Mouse (Mus musculus): ENCODE results near the gene Scly. TPM values are rescaled to one million over a fixed set of nuclear protein-coding genes. Genes with fewer than 3 reads are reported as not detected.

Scly gene
- polyA plus RNA-seq, 1 experiment from 2014 or later = 23.7 TPM

GRCm38 (mm10) chr1:91299026-91299706 is 1.0 kb downstream of the Scly start:
- H3K4me3 ChIP-seq (replicated peaks; ENCODE audit: low read depth, low read length) = peak overlapping the region; percentile 63
- ATAC-seq (replicated peaks; ENCODE audit: low FRiP score, low read depth) (no peak), DNase-seq (ENCODE audit: low spot score) (no peak)
- 0 out of 2 replicates have a peak, but pooled peaks cover 2% of the 10 kb centered on the region for H3K36me3 ChIP-seq (ENCODE audit: insufficient read depth, low read length)
- peak overlapping the region; percentile 47; the same call in 1 of the 2 replicates for H3K27ac ChIP-seq
- WGBS = 78% methylated on average over 13 of the region's 13 CpGs
- H3K9ac ChIP-seq (ENCODE audit: low read depth, low read length) = peak overlapping the region; percentile 65
- no peaks in the 10 kb centered on the region for H3K27me3 ChIP-seq (ENCODE audit: insufficient read depth, low read length)
- no peaks in the 10 kb centered on the region for H3K9me3 ChIP-seq (replicated peaks; ENCODE audit: low read length)
- H3K4me2 ChIP-seq (ENCODE audit: low read length) = peak overlapping the region; percentile 67
- TF ChIP-seq CTCF (IDR thresholded peaks at IDR 0.05; ENCODE audit: low read depth) = no peak
- 0 out of 2 replicates have a peak, but pooled peaks cover 14% of the 10 kb centered on the region for H3K4me1 ChIP-seq (replicated peaks; ENCODE audit: insufficient read depth, low read length)

- Histone ChIP-seq H3K27me3 (ENCODE audit: insufficient read depth, low read length) (no peaks in the 10 kb centered on the region), H3K4me3 (replicated peaks; ENCODE audit: low read depth, low read length) (no peak overlapping the region), H3K4me1 (replicated peaks; ENCODE audit: insufficient read depth, low read length) (0 out of 2 replicates have a peak, but pooled peaks cover 14% of the 10 kb centered on the region), H3K36me3 (ENCODE audit: insufficient read depth, low read length) (0 out of 2 replicates have a peak, but pooled peaks cover 2% of the 10 kb centered on the region), H3K9me3 (replicated peaks; ENCODE audit: low read length) (no peaks in the 10 kb centered on the region), H3K4me2 (ENCODE audit: low read length) (peak overlapping the region; percentile 67; the same call in 1 of the 2 replicates), H3K27ac (peak overlapping the region; percentile 47; the same call in 1 of the 2 replicates), H3K9ac (ENCODE audit: low read depth, low read length) (no peak overlapping the region)
- WGBS = 75% methylated on average over 5 of the region's 5 CpGs
- ATAC-seq (replicated peaks; ENCODE audit: low FRiP score, low read depth) = no peak
- no peak for DNase-seq (ENCODE audit: low spot score)
- TF ChIP-seq CTCF (IDR thresholded peaks at IDR 0.05; ENCODE audit: low read depth) = no peak
These were observed 1.7 kb downstream of the Scly start for GRCm38 (mm10) chr1:91299707-91300426.

GRCm38 (mm10) chr1:91301206-91301920 is 3.2 kb downstream of the Scly start:
- H3K27me3 ChIP-seq (ENCODE audit: insufficient read depth, low read length) = no peaks in the 10 kb centered on the region
- no peak overlapping the region for H3K4me3 ChIP-seq (replicated peaks; ENCODE audit: low read depth, low read length)
- peak overlapping the region; percentile 65; the same call in 1 of the 2 replicates for H3K27ac ChIP-seq
- TF ChIP-seq CTCF (IDR thresholded peaks at IDR 0.05; ENCODE audit: low read depth) = no peak
- H3K4me2 ChIP-seq (ENCODE audit: low read length) = no peak overlapping the region
- peaks cover 6% of the 10 kb centered on the region; the same call in 1 of the 2 replicates for H3K36me3 ChIP-seq (ENCODE audit: insufficient read depth, low read length)
- H3K4me1 ChIP-seq (replicated peaks; ENCODE audit: insufficient read depth, low read length) = 0 out of 2 replicates have a peak, but pooled peaks cover 14% of the 10 kb centered on the region
- no peaks in the 10 kb centered on the region for H3K9me3 ChIP-seq (replicated peaks; ENCODE audit: low read length)
- WGBS = 47% methylated on average over 3 of the region's 3 CpGs
- DNase-seq (ENCODE audit: low spot score) (peak; percentile 14), ATAC-seq (replicated peaks; ENCODE audit: low FRiP score, low read depth) (no peak)
- no peak overlapping the region for H3K9ac ChIP-seq (ENCODE audit: low read depth, low read length)

- H3K4me2 ChIP-seq (ENCODE audit: low read length) = no peak overlapping the region
- H3K4me1 ChIP-seq (replicated peaks; ENCODE audit: insufficient read depth, low read length) = 0 out of 2 replicates have a peak, but pooled peaks cover 14% of the 10 kb centered on the region
- DNase-seq (ENCODE audit: low spot score) (no peak), ATAC-seq (replicated peaks; ENCODE audit: low FRiP score, low read depth) (no peak)
- H3K4me3 ChIP-seq (replicated peaks; ENCODE audit: low read depth, low read length) = no peak overlapping the region
- WGBS = 88% methylated on average over 3 of the region's 3 CpGs
- TF ChIP-seq CTCF (IDR thresholded peaks at IDR 0.05; ENCODE audit: low read depth) = no peak
- no peaks in the 10 kb centered on the region for H3K9me3 ChIP-seq (replicated peaks; ENCODE audit: low read length)
- peak overlapping the region; percentile 65 for H3K27ac ChIP-seq
- H3K9ac ChIP-seq (ENCODE audit: low read depth, low read length) = no peak overlapping the region
- H3K27me3 ChIP-seq (ENCODE audit: insufficient read depth, low read length) = no peaks in the 10 kb centered on the region
- H3K36me3 ChIP-seq (ENCODE audit: insufficient read depth, low read length) = peaks cover 8% of the 10 kb centered on the region; the same call in 1 of the 2 replicates
These were observed 3.9 kb downstream of the Scly start for GRCm38 (mm10) chr1:91302021-91302420.

GRCm38 (mm10) chr1:91304621-91305020 is 6.5 kb downstream of the Scly start:
- Histone ChIP-seq H3K4me3 (replicated peaks; ENCODE audit: low read depth, low read length) (no peak overlapping the region), H3K4me2 (ENCODE audit: low read length) (no peak overlapping the region), H3K9ac (ENCODE audit: low read depth, low read length) (no peak overlapping the region), H3K36me3 (ENCODE audit: insufficient read depth, low read length) (peaks cover 31% of the 10 kb centered on the region), H3K27me3 (ENCODE audit: insufficient read depth, low read length) (no peaks in the 10 kb centered on the region), H3K27ac (no peak overlapping the region), H3K9me3 (replicated peaks; ENCODE audit: low read length) (no peaks in the 10 kb centered on the region), H3K4me1 (replicated peaks; ENCODE audit: insufficient read depth, low read length) (0 out of 2 replicates have a peak, but pooled peaks cover 11% of the 10 kb centered on the region)
- no peak for TF ChIP-seq CTCF (IDR thresholded peaks at IDR 0.05; ENCODE audit: low read depth)
- ATAC-seq (replicated peaks; ENCODE audit: low FRiP score, low read depth) (no peak), DNase-seq (ENCODE audit: low spot score) (no peak)
- WGBS = 86% methylated on average over 4 of the region's 4 CpGs
